Mouse (Mus musculus) lung, postnatal 25 days (tissue): ENCODE results near the gene Gm8279.
"Not testable (repeated sequence)": the region's sequence is repeated elsewhere in the genome, so short reads cannot be mapped to it uniquely, and the experiment has no call there.

Experiments
- DNase-seq: peaks from one replicate; pipeline ENCODE4 v3.0.0; 2022; ENCODE audit warnings: low spot score

Gene Gm8279

DNA sequence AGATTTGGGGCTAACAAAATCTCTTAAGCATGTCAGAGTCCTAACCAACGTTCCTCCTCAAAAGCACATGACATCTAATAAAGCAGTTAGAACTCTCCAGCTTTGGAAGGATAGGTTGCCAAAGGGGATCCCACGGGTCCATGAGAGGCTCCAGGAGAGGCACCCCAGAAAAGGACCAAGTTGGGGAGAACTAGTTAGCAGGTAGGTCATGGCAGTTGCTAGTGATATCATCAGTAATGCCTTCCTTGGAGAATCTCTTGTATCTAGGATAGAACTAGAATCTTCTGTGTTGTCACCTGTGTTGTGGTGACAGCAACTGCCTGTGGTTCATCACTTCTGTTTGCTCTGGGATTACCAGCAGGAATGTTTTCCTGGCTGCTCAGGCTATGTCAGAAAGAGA, at the start of gene Gm8279:
Gm8279 (plus strand) TSS at position 301 of the 400 bp plus-strand sequence.
- DNase-seq, result not testable (repeated sequence)

DNA sequence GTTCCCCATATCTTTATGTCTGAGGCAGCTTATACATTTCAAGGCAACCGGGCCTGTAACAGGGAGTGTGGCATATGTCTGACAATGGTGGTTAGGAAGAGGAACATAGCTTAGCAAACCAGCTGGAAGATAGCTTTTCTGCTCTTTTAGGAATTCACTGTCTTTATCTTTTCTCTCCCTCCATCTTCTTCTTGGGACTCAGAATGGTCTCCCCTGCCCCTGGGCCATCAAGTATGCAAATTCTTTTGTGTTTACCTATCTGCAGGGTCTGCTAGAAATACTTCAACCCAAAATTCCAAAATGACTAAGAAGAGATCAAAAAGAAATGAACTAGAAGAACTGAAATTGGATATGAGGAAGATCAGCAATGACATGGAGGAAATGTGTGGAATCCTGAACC, 32.9 kb downstream of the Gm8279 start, which contains the start of gene Gm3317:
Gm3317 (plus strand) TSS at position 301 of the 400 bp plus-strand sequence.
- DNase-seq, result not testable (repeated sequence)

DNA sequence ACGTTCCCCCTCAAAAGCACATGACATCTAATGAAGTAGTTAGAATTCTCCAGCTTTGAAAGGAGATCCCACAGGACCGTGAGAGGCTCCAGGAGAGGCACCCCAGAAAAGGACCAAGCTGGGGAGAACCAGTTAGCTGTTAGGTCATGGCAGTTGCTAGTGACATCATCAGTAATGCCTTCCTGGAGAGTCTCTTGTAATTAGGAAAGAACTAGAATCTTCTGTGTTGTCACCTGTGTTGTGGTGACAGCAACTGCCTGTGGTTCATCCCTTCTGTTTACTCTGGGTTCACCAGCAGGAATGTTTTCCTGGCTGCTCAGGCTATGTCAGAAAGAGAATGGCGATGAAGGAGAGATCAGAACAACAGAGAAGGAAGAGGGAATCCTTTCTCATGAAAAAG, 54.2 kb downstream of the Gm8279 start, which contains the start of gene Gm8271:
Gm8271 (plus strand) TSS at position 301 of the 400 bp plus-strand sequence.
- not testable (repeated sequence) for DNase-seq
